In the genomic region with DNA sequence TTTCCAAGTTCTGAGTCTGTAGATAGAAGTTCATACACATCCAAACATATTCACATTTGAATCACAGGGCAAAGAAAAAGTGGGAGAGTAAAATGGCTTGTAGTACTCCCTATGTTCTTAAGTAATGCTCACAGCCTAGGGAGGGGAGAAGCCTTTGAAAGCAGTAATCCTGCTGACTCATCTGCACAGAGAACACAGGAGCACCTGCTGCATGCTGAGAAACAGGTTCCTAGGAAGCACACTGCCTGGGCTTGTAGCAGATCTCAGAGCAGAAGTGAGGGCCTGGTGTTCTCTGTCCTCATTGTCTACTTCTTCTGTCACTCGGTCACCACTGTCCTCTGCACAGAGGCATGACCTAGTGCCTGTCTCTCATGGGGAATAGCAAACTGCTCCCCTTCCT, we compare ENCODE assay signal across 24 mouse cellular contexts. TPM values are rescaled to one million over a fixed set of nuclear protein-coding genes. Genes with fewer than 3 reads are reported as not detected.
DNase-seq lines count a peak whose midpoint lies in the region; ATAC-seq and TF ChIP-seq lines count a peak whose summit lies in the region.
"Not testable (repeated sequence)": the region's sequence is repeated elsewhere in the genome, so short reads cannot be mapped to it uniquely, and the experiment has no call there.
"Had no signal": no experiment of that assay in that cellular context is flagged by ENCODE, and none has a peak within 500 bp of the region (broad histone marks: within the 10 kb centered on the region; RNA-seq: fewer than 3 reads in every experiment).

No protein-coding gene starts in this region.

- DNase-seq in brain, adult 2 months (ENCODE audit: low read depth, low spot score) = peak; percentile 5
- DNase-seq in stomach, postnatal 0 days (ENCODE audit: low spot score) = not testable (repeated sequence)
- peak; percentile 1 for DNase-seq in yolk sac, embryonic 10.5 days (ENCODE audit: low spot score)

- H3K4me3 ChIP-seq in embryonic facial prominence, embryonic 15.5 days (replicated peaks); intestine, embryonic 16.5 days (ENCODE audit: low read length); stomach, embryonic 15.5 days (replicated peaks); stomach, postnatal 0 days (ENCODE audit: low read depth, low read length): not testable (repeated sequence)

- not testable (repeated sequence) for H3K4me1 ChIP-seq in embryonic facial prominence, embryonic 15.5 days; intestine, embryonic 16.5 days (ENCODE audit: control insufficient read depth, insufficient read depth, low read length); stomach, embryonic 15.5 days; stomach, postnatal 0 days (replicated peaks; ENCODE audit: control insufficient read depth, insufficient read depth)

- not testable (repeated sequence) for H3K9me3 ChIP-seq in embryonic facial prominence, embryonic 15.5 days (replicated peaks); intestine, embryonic 16.5 days (ENCODE audit: control insufficient read depth, low read length); stomach, embryonic 15.5 days; stomach, postnatal 0 days (ENCODE audit: control insufficient read depth, low read length)

- WGBS in embryonic facial prominence, embryonic 15.5 days = no CpG with 5 or more reads among the region's 1 CpGs
- WGBS in intestine, embryonic 16.5 days = no CpG with 5 or more reads among the region's 1 CpGs
- 50% methylated on average over 1 of the region's 1 CpGs for WGBS in stomach, embryonic 15.5 days
- whole genome bisulfite sequencing in stomach, postnatal 0 days = no CpG with 5 or more reads among the region's 1 CpGs

- TF ChIP-seq EP300 in stomach, postnatal 0 days (optimal IDR thresholded peaks at IDR 0.05) = not testable (repeated sequence)

- not testable (repeated sequence) for TF ChIP-seq CTCF in stomach, postnatal 0 days (IDR thresholded peaks at IDR 0.05; ENCODE audit: low read depth)

- H3K27me3 ChIP-seq in embryonic facial prominence, embryonic 15.5 days; intestine, embryonic 16.5 days (replicated peaks; ENCODE audit: control insufficient read depth, insufficient read depth, low read length); stomach, embryonic 15.5 days (replicated peaks); stomach, postnatal 0 days (ENCODE audit: control insufficient read depth, insufficient read depth, low read length): not testable (repeated sequence)

- H3K4me2 ChIP-seq in embryonic facial prominence, embryonic 15.5 days (replicated peaks); intestine, embryonic 16.5 days (ENCODE audit: low read depth, low read length); stomach, embryonic 15.5 days; stomach, postnatal 0 days (replicated peaks; ENCODE audit: low read depth): not testable (repeated sequence)

- H3K36me3 ChIP-seq in embryonic facial prominence, embryonic 15.5 days; intestine, embryonic 16.5 days (ENCODE audit: control insufficient read depth, insufficient read depth, low read length); stomach, embryonic 15.5 days; stomach, postnatal 0 days (ENCODE audit: control insufficient read depth, insufficient read depth, low read length): not testable (repeated sequence)

- H3K27ac ChIP-seq in embryonic facial prominence, embryonic 15.5 days (replicated peaks); intestine, embryonic 16.5 days (ENCODE audit: low read length); stomach, embryonic 15.5 days; stomach, postnatal 0 days (replicated peaks): not testable (repeated sequence)

- H3K9ac ChIP-seq in embryonic facial prominence, embryonic 15.5 days; intestine, embryonic 16.5 days (ENCODE audit: low read depth, low read length); stomach, embryonic 15.5 days; stomach, postnatal 0 days (ENCODE audit: low read length): not testable (repeated sequence)

- ATAC-seq in embryonic facial prominence, embryonic 15.5 days (ENCODE audit: insufficient number of reproducible peaks, low FRiP score, low TSS enrichment, low read depth) = 0 out of 2 replicates have a peak, but pooled peaks have one; percentile 47
- peak; percentile 32 to 51; a peak in 2 of 4 replicates for ATAC-seq in hematopoietic stem cell, adult 5-6 weeks (replicated peaks in 1 of 2; ENCODE audit: insufficient read depth in 1 of 2, low FRiP score in 2 of 2, low TSS enrichment in 1 of 2, low read depth in 1 of 2, poor library complexity in 2 of 2, severe bottlenecking in 2 of 2)
- peak; percentile 69 for ATAC-seq in intestine, embryonic 16.5 days
- ATAC-seq in stomach, embryonic 15.5 days (ENCODE audit: insufficient read depth, low FRiP score, low read depth) = 0 out of 2 replicates have a peak, but pooled peaks have one; percentile 43
- ATAC-seq in stomach, postnatal 0 days (ENCODE audit: low FRiP score, low TSS enrichment) = peak; percentile 69; the same call in 1 of the 2 replicates

RNA-seq across cellular contexts. Expression of a gene that starts 34.3 kb away (rescaled TPM):
- polyA plus RNA-seq in embryonic facial prominence, embryonic 15.5 days (2015; fragmentation: Nextera tagmentation; extraction: Ambion mirVana) = 0.24 TPM in 1 of 2 replicates, not detected in the other
- 0.89 and 26.4 TPM in 2 replicates for total RNA-seq in hematopoietic stem cell, adult 5-6 weeks (2017)
- polyA plus RNA-seq in intestine, embryonic 16.5 days (2015; fragmentation: Nextera tagmentation; extraction: Ambion mirVana) = 0.20 TPM in 1 of 2 replicates, not detected in the other
- polyA plus RNA-seq in stomach, embryonic 15.5 days (2015; fragmentation: Nextera tagmentation; extraction: Ambion mirVana) = 0.84 and 1.5 TPM in 2 replicates
- 0.41 and 0.67 TPM in 2 replicates for polyA plus RNA-seq in stomach, postnatal 0 days (2015; fragmentation: Nextera tagmentation; extraction: Ambion mirVana)
- total RNA-seq: adrenal gland, adult 18-20 months; adrenal gland, adult 8-10 months; adrenal gland, postnatal 36 days; ES-E14; MEL had no signal
- polyA plus RNA-seq: activated CD4-positive, CD25-positive, alpha-beta regulatory T cell, adult 4 months; C2C12; embryonic facial prominence, embryonic 11.5 days; embryonic facial prominence, embryonic 13.5 days; erythroblast, embryonic 14.5 days; forebrain, embryonic 10.5 days; forebrain, embryonic 12.5 days; forebrain, embryonic 14.5 days; forebrain, embryonic 16.5 days had no signal

RNA-seq across cellular contexts. Expression of a gene that starts 56.4 kb away (rescaled TPM):
- polyA plus RNA-seq in embryonic facial prominence, embryonic 15.5 days (2015; fragmentation: Nextera tagmentation; extraction: Ambion mirVana) = not detected in 2 replicates
- total RNA-seq in hematopoietic stem cell, adult 5-6 weeks (2017) = not detected in 2 replicates
- not detected in 2 replicates for polyA plus RNA-seq in intestine, embryonic 16.5 days (2015; fragmentation: Nextera tagmentation; extraction: Ambion mirVana)
- not detected in 2 replicates for polyA plus RNA-seq in stomach, embryonic 15.5 days (2015; fragmentation: Nextera tagmentation; extraction: Ambion mirVana)
- polyA plus RNA-seq in stomach, postnatal 0 days (2015; fragmentation: Nextera tagmentation; extraction: Ambion mirVana) = not detected in 2 replicates
- total RNA-seq: adrenal gland, adult 18-20 months; adrenal gland, adult 8-10 months; adrenal gland, postnatal 14 days; adrenal gland, postnatal 36 days; common myeloid progenitor, adult 5-6 weeks; ES-E14; MEL had no signal
- polyA plus RNA-seq: activated CD4-positive, CD25-positive, alpha-beta regulatory T cell, adult 4 months; brain, embryonic 14.5 days; C2C12; embryonic facial prominence, embryonic 11.5 days; embryonic facial prominence, embryonic 13.5 days; erythroblast, embryonic 14.5 days; forebrain, embryonic 10.5 days; forebrain, embryonic 12.5 days; forebrain, embryonic 14.5 days; forebrain, embryonic 16.5 days had no signal
